Mouse (Mus musculus) heart, embryonic 11.5 days (tissue): ENCODE results near the gene Kcne2. TPM values are rescaled to one million over a fixed set of nuclear protein-coding genes. Genes with fewer than 3 reads are reported as not detected.

Experiments
- ATAC-seq: fragments of 200-750 bp; cut with Nextera tagmentation; replicated peaks from 2 replicates; pipeline ENCODE4 v1.8.0; 2017; ENCODE audit warnings: moderate library complexity; ENCODE audit not compliant: insufficient number of reproducible peaks, low FRiP score, low TSS enrichment
- H3K27ac ChIP-seq: fragments of 300-500 bp; sonication (generic); 2 replicates; pipeline ENCODE4 v1.5.1; 2014; ENCODE audit warnings: mild to moderate bottlenecking, low read depth, low read length
- H3K27me3 ChIP-seq: fragments of 300-500 bp; sonication (generic); 2 replicates; pipeline ENCODE4 v1.6.1; 2014; ENCODE audit warnings: mild to moderate bottlenecking, low read length, mixed read lengths; ENCODE audit not compliant: control insufficient read depth, insufficient read depth
- H3K36me3 ChIP-seq: fragments of 300-500 bp; sonication (generic); 2 replicates; pipeline ENCODE4 v1.6.1; 2014; ENCODE audit warnings: mild to moderate bottlenecking, low read length, moderate library complexity, mixed read lengths; ENCODE audit not compliant: control insufficient read depth, insufficient read depth
- H3K4me1 ChIP-seq: fragments of 300-500 bp; sonication (generic); 2 replicates; pipeline ENCODE4 v1.6.1; 2014; ENCODE audit warnings: low read length; ENCODE audit not compliant: control insufficient read depth, insufficient read depth
- H3K4me2 ChIP-seq: fragments of 300-500 bp; sonication (generic); 2 replicates; pipeline ENCODE4 v1.6.1; 2014; ENCODE audit warnings: mild to moderate bottlenecking, moderate library complexity
- H3K4me3 ChIP-seq: fragments of 300-500 bp; sonication (generic); 2 replicates; pipeline ENCODE4 v1.5.1; 2014; ENCODE audit warnings: low read depth, low read length
- H3K9ac ChIP-seq: fragments of 300-500 bp; sonication (generic); 2 replicates; pipeline ENCODE4 v1.6.1; 2014; ENCODE audit warnings: mild to moderate bottlenecking, low read depth, low read length, moderate library complexity
- H3K9me3 ChIP-seq: fragments of 300-500 bp; sonication (generic); replicated peaks from 2 replicates; pipeline ENCODE4 v1.6.1; 2016; ENCODE audit warnings: low read length; ENCODE audit not compliant: control insufficient read depth
- WGBS: fragments of 180-500 bp; shearing (Covaris S2); extraction: QIAGEN DNeasy Blood & Tissue Kit; methylation state at CpG from one replicate; pipeline ENCODE4 v1.1.7; 2014; ENCODE audit not compliant: insufficient replicate concordance; 5-methylcytosine and 5-hydroxymethylcytosine counted together
- polyA plus RNA-seq: library from polyadenylated mRNA; unstranded; fragments of >200 nt; fragmentation: Nextera tagmentation; extraction: Ambion mirVana; gene quantifications from 2 replicates; pipeline ENCODE4 v1.2.1, GENCODE M21; 2014

The Kcne2 gene
- polyA plus RNA-seq, 1 experiment from 2014 or later = 1.8 TPM

DNA sequence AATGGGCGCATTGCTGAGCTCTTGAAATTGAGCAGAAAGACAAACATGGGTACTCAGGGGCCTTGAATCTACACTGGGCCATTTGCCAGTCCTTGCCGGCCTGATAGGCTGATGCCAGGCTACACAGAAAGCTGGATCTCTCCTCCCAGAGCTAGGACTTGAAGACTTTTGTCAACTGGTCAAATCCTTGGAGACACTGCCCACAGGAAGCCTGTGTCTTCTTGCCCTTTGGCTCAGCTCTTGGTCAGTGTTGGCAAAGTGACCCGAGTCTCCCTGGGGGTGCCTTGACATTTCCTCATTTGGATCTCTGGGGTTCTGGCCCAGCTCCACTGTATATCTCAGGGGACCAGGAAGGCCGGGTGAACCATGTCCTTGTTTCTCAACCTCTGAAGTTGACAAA lies 16.7 kb upstream of the Kcne2 start:
- H3K27me3 ChIP-seq = no peaks in the 10 kb centered on the region
- ATAC-seq = no peak
- H3K9me3 ChIP-seq = no peaks in the 10 kb centered on the region
- no peaks in the 10 kb centered on the region for H3K4me1 ChIP-seq
- H3K4me3 ChIP-seq = no peak overlapping the region
- H3K4me2 ChIP-seq = no peak overlapping the region
- H3K9ac ChIP-seq = no peak overlapping the region
- no peaks in the 10 kb centered on the region for H3K36me3 ChIP-seq
- H3K27ac ChIP-seq = no peak overlapping the region
- WGBS = 69% methylated on average over 4 of the region's 4 CpGs

DNA sequence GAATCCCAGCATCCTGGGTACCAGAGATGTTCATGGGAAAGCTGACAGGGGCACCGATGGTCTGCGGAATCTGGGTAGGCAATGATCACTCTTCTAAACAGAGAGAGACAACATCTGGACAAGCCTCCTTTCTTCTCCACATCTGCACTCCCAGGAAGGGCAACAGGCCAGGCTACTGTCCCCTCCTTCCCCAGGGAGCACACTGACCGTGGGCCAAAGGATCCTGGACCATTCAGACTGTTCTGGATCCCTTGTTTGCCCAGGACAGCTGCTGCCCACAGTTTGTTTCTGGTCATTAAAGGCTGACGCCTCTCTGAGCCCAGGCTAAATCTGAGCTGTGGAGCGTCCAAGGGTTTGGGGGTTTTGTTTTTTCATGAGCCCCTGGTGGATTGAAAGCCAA lies 9.5 kb upstream of the Kcne2 start:
- Histone ChIP-seq H3K36me3 (no peaks in the 10 kb centered on the region), H3K9me3 (no peaks in the 10 kb centered on the region), H3K4me1 (no peaks in the 10 kb centered on the region), H3K4me3 (no peak overlapping the region), H3K27me3 (0 out of 2 replicates have a peak, but pooled peaks cover 3% of the 10 kb centered on the region), H3K9ac (no peak overlapping the region), H3K27ac (no peak overlapping the region), H3K4me2 (no peak overlapping the region)
- ATAC-seq = no peak
- WGBS = 78% methylated on average over 5 of the region's 5 CpGs

DNA sequence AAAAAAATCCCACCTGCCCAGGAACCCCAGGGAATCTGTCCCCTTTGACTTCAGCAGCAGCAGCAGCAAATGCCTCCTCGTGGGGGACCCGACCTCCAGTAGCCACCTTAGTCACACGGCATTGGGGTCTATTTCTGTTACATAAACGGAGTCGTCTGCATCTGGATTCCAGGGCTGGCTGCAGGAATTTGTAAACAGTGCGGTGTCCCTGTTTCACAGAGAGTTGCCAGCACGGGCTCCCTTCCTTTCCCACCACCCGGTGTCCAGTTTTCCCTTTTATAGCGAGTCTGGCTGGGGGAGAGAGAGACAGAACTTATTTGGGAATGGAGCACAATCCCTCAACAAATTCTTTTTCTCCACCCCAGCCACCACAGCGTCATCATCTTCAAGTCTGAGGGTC lies 7.1 kb upstream of the Kcne2 start:
- no peak overlapping the region for H3K4me3 ChIP-seq
- 0 out of 2 replicates have a peak, but pooled peaks cover 3% of the 10 kb centered on the region for H3K27me3 ChIP-seq
- no peak overlapping the region for H3K9ac ChIP-seq
- no peaks in the 10 kb centered on the region for H3K4me1 ChIP-seq
- H3K9me3 ChIP-seq = no peaks in the 10 kb centered on the region
- no peak overlapping the region for H3K4me2 ChIP-seq
- ATAC-seq = no peak
- no peaks in the 10 kb centered on the region for H3K36me3 ChIP-seq
- 35% methylated on average over 10 of the region's 10 CpGs for WGBS
- no peak overlapping the region for H3K27ac ChIP-seq

DNA sequence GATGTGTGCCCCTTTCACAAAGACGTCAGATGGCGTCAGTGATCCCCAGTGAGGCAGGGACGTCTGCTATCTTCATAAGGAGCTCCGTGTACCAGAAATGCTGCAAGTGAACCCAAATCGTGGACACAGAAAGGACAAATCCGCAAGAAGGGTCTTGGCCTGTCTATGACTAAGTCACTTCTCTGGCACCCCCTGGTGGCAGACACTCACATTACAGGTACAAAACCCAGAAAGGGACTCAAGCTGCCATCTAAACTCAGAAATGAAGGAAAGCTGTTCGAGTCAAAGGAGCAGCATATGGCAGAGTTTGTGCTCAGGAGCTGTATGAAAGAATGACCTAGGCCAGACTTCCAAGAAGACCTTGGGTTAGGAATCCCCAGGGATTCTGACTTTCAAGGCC lies 5.6 kb upstream of the Kcne2 start:
- WGBS = 14% methylated on average over 7 of the region's 7 CpGs
- Histone ChIP-seq H3K36me3 (no peaks in the 10 kb centered on the region), H3K4me3 (no peak overlapping the region), H3K9ac (0 out of 2 replicates have a peak overlapping the region, but pooled peaks have one; percentile 28), H3K4me2 (no peak overlapping the region), H3K27ac (no peak overlapping the region), H3K9me3 (no peaks in the 10 kb centered on the region), H3K27me3 (0 out of 2 replicates have a peak, but pooled peaks cover 3% of the 10 kb centered on the region), H3K4me1 (no peaks in the 10 kb centered on the region)
- no peak for ATAC-seq

DNA sequence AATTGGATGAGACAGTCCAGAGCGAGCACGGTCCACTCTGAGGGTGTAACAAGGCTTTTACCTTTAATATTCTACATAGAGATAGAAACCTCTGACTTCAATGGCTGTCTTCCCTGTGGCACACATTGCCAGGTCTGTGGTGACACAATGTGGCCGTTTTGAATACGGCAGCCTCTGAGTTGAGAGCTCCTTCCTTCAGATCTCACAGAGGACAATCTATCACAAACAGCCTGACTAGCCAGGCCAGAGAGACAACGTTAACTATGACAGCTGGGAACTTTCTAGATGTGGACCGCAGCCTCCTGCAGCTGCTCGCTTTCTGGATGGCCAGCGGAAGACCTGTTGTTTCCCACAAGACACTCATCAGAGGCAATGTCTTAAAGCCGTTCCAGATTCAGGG lies 3.4 kb upstream of the Kcne2 start:
- WGBS = 76% methylated on average over 9 of the region's 9 CpGs

DNA sequence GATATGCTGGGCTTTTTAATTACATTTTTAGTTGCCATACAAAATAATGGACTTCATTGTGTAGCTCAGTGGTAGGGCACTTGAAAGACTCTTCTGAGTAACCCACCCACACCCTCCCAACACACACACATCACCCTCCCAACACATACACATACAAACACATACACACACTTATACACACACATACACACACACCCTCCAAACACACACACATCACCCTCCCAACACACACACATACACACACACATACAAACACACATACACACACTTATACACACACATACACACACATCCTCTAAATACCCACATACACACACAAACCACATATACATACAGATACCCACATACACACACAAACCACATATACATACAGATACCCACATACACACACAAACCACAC lies 2.1 kb upstream of the Kcne2 start:
- H3K36me3 ChIP-seq = no peaks in the 10 kb centered on the region
- H3K4me2 ChIP-seq = no peak overlapping the region
- 0 out of 2 replicates have a peak, but pooled peaks cover 3% of the 10 kb centered on the region for H3K27me3 ChIP-seq
- no peaks in the 10 kb centered on the region for H3K9me3 ChIP-seq
- H3K4me3 ChIP-seq = no peak overlapping the region
- no peaks in the 10 kb centered on the region for H3K4me1 ChIP-seq
- H3K9ac ChIP-seq = no peak overlapping the region
- no peak for ATAC-seq
- no peak overlapping the region for H3K27ac ChIP-seq

More for the DNA sequence above, 3.4 kb upstream of the Kcne2 start:
- Histone ChIP-seq H3K4me3 (no peak overlapping the region), H3K9me3 (no peaks in the 10 kb centered on the region), H3K4me2 (no peak overlapping the region), H3K4me1 (no peaks in the 10 kb centered on the region), H3K27ac (no peak overlapping the region), H3K36me3 (no peaks in the 10 kb centered on the region), H3K27me3 (0 out of 2 replicates have a peak, but pooled peaks cover 3% of the 10 kb centered on the region), H3K9ac (no peak overlapping the region)
- no peak for ATAC-seq

DNA sequence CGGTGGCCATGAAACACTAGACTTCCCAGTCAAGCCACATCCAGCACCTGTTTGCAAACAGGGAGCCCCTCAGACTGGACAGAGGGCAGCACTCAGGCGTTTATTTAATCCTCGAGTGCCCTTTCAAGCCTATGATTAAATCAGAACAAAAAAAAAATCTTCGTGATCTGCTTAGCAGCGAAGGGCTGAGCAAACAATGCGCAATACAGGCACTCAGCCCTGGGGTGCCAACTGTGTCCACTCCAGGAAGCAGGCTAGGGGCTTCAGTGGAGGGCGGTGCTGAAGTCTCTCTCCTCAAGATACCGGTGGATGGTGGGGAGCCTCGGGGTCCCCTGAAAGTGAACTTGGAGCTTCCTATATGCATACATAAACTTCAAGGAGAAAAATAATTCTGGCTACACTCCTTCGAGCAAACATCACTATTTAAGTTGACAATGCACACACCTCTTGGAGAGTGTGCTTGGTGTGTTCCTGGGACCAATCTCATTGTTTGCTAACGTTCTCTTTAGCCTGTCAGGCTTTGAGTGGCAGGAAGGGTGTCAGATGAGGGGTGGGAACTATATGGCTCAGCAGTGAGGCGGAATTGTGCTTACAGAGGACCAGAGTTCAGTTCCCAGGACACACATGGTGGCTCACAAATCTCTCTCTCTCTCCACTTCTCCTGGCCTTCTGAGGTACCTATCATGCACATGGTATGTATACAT lies 2.2 kb downstream of the Kcne2 start:
- ATAC-seq = no peak
- H3K9ac ChIP-seq = no peak overlapping the region
- H3K4me2 ChIP-seq = no peak overlapping the region
- no peaks in the 10 kb centered on the region for H3K36me3 ChIP-seq
- 60% methylated on average over 12 of the region's 12 CpGs for WGBS
- H3K9me3 ChIP-seq = no peaks in the 10 kb centered on the region
- no peaks in the 10 kb centered on the region for H3K27me3 ChIP-seq
- no peaks in the 10 kb centered on the region; the same call in 1 of the 2 replicates for H3K4me1 ChIP-seq
- H3K27ac ChIP-seq = no peak overlapping the region
- H3K4me3 ChIP-seq = no peak overlapping the region

DNA sequence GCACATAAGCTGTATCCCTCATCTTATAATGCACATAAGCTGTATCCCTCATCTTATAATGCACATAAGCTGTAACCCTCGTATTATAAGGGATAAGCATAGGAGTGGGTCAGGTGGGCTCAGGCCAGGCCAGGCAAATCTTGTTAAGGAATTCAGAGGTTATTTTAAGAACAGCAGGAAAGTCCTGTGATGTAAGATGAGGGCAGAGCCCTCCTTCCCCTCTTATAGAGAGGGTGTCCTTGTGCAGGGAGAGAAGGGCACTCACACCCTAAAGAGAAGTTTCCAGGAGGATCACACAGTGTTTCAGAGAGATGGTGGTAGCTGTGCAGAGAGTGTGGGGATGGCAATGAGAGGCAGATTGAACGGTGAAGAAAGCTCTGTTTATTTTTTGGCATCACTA lies 3.1 kb downstream of the Kcne2 start:
- H3K9ac ChIP-seq = 0 out of 2 replicates have a peak overlapping the region, but pooled peaks have one; percentile 34
- WGBS = 52% methylated on average over 2 of the region's 2 CpGs
- H3K27ac ChIP-seq = peak overlapping the region; percentile 1; the same call in 1 of the 2 replicates

More for the DNA sequence above, 3.1 kb downstream of the Kcne2 start:
- Histone ChIP-seq H3K4me1 (no peaks in the 10 kb centered on the region; the same call in 1 of the 2 replicates), H3K9me3 (no peaks in the 10 kb centered on the region), H3K36me3 (no peaks in the 10 kb centered on the region), H3K4me3 (no peak overlapping the region), H3K27me3 (no peaks in the 10 kb centered on the region), H3K4me2 (peak overlapping the region; percentile 22)
- ATAC-seq = no peak
